Mouse (Mus musculus) adrenal gland, adult 18-20 months (tissue): ENCODE measurements around the gene Ncam1. TPM values are rescaled to one million over a fixed set of nuclear protein-coding genes. Genes with fewer than 3 reads are reported as not detected.

ENCODE experiments used
- DNase-seq, 2 experiments: peaks; one replicate each; pipeline ENCODE4 v3.0.0; 2021 to 2022; ENCODE audit warnings: low spot score in 2 of 2
- total RNA-seq, 2 experiments: library from RNA; stranded (reverse); gene quantifications; 1 replicate in 1 of 2; 2 replicates in 1 of 2; pipeline ENCODE4 v1.2.3; 2021

Ncam1 gene
- total RNA-seq, 2 experiments from 2014 or later: 52.1 to 54.9 TPM

DNA sequence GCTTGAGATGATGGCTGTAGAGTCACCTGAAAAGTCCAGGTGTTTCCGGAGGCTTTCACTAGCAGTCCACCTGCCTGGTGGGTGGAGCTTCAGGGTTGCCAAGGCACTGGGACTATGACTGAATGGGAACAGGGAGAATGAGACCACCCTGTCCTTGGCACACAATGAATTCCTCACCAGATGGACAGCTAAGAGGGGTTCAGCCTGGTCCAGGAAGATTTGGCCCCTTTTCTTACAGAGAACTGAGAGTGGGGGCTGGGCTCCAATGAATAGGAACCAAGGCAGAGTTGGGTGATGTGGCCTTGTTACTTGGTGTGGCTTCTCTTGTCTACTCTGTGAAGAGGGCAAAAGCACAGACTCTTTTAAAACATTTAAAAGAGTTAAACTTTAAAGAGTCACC is 346.3 kb downstream of the Ncam1 start:
- DNase-seq: no peak
